Comparison of ENCODE assay signal across 9 mouse cellular contexts in the genomic region with DNA sequence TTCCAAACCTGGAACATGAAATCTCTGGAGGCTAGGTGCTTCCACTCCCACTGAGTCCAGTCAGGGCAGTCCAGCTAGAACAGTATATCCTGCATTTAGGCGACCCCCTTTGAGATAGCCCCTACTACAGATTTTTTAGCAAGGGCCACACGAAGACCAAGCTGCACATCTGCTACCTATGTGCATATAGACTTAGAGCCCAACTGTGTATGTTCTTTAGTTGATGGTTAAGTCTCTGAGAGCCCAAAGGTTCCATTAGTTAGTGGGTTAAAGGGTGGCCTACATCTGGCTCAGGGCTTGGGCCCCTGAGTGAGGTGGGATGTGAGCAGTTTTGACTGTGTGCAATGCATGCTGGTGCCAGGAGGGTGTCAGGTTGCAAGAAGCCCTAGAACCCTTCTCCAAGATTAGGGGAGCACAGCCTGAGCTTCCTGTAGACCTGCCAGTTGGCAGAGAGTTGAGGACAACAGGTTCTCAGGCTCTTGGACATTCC. TPM values are rescaled to one million over a fixed set of nuclear protein-coding genes. Genes with fewer than 3 reads are reported as not detected.
DNase-seq lines count a peak whose midpoint lies in the region.
"Not testable (repeated sequence)": the region's sequence is repeated elsewhere in the genome, so short reads cannot be mapped to it uniquely, and the experiment has no call there.
"Had no signal": no experiment of that assay in that cellular context is flagged by ENCODE, and none has a peak within 500 bp of the region (broad histone marks: within the 10 kb centered on the region; RNA-seq: fewer than 3 reads in every experiment).

No protein-coding gene starts in this region.

- peak; percentile 2 for DNase-seq in NIH3T3 (ENCODE audit: low read depth)
- peak; percentile 1 for DNase-seq in adrenal gland, postnatal 25 days
- peak; percentile 4 for DNase-seq in gastrocnemius, postnatal 10 days
- DNase-seq in heart, postnatal 25 days (ENCODE audit: low spot score), result peak; percentile 11
- peak; percentile 11 for DNase-seq in lung, postnatal 25 days (ENCODE audit: low spot score)
- DNase-seq in spleen, postnatal 36 days (ENCODE audit: low spot score in 2 of 2), result peak; percentile 1 to 20
- peak; percentile 2 for DNase-seq in thymus, postnatal 14 days
- peak; percentile 19 to 60 for DNase-seq in urinary bladder, postnatal 4 days (ENCODE audit: low spot score in 2 of 2)

- intact Hi-C loops in heart, postnatal 25 days (cut with DNase I), result not testable (repeated sequence)

RNA-seq across cellular contexts. Expression of gene Gm31371, which starts 32.4 kb away (rescaled TPM):
- total RNA-seq in adrenal gland, postnatal 25 days (2021), result 0.30 TPM in 1 of 2 replicates, not detected in the other
- under 1 TPM in 1 of 2 experiments, not detected in 1; 0.32 TPM for total RNA-seq in gastrocnemius, postnatal 10 days (2021)
- total RNA-seq in heart, postnatal 25 days (2021), result not detected
- total RNA-seq: gastrocnemius, postnatal 4 days had no signal

Comparison
In these comparisons a context has a peak if more than half of its experiments do, and no peak if none do; other contexts are left out.
1. Peak in every context shown above with its lines: DNase-seq.